Mouse (Mus musculus): Measurements from ENCODE around the gene Arhgef17.

GRCm38 (mm10) chr7:100942789-100943615 lies 11.1 kb upstream of the Arhgef17 start:
- TF ChIP-seq CTCF (IDR thresholded peaks at IDR 0.05; ENCODE audit: extremely low read depth, insufficient read length, insufficient replicate concordance, low read depth, low read length) = peak; percentile 56; the same call in 1 of the 2 replicates
- TF ChIP-seq POLR2A (IDR thresholded peaks at IDR 0.05; ENCODE audit: low read depth, low read length) = no peak

Data from small intestine, adult 2 months (tissue).